Mouse (Mus musculus) liver, embryonic 14.5 days (tissue): ENCODE results near the gene Patj.

Experiments used
- CTCF ChIP-seq: IDR thresholded peaks from 2 replicates; pipeline ENCODE4 v1.5.1; 2016; ENCODE audit warnings: antibody characterized with exemption, low read depth, control low read depth
- EP300 ChIP-seq: IDR thresholded peaks from 2 replicates; pipeline ENCODE4 v1.6.1; 2016; ENCODE audit warnings: antibody characterized with exemption, low read depth

DNA sequence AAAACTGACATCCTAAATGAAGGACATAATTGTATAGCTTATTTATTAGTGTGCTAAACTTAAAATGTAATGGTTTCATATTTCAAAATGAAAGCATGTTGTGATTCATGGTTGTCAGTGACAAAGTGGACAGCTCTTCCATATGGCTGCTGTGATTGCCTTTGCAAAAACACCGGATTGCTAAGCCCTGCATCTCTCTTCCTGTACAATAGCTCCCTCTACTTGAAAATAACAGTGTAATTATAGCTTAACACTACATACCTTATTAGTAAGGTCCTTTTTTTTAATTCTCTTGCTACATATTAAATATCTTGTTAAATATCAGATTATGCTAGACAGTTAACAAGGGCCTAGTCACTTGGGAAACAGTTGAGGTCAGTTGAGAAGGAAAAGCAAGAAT, 93.8 kb downstream of the Patj start:
- no peak for TF ChIP-seq EP300
- TF ChIP-seq CTCF: no peak
